Mouse (Mus musculus) MEL (cell line): ENCODE measurements around the gene Clcn5. TPM values are rescaled to one million over a fixed set of nuclear protein-coding genes. Genes with fewer than 3 reads are reported as not detected.

Experiments
- DNase-seq: peaks from one replicate; pipeline ENCODE4 v3.0.0; 2011; ENCODE audit warnings: low read depth, low spot score
- H3K27ac ChIP-seq: 2 replicates; pipeline ENCODE4 v1.5.1; 2012; ENCODE audit warnings: low read depth, mild to moderate bottlenecking, control low read depth, low read length, moderate library complexity; ENCODE audit not compliant: control insufficient read depth
- H3K27me3 ChIP-seq, 2 experiments: fragments of 150-350 bp in 1 of 2; sonication (generic) in 1 of 2; 2 replicates each; pipeline ENCODE4 v1.6.1; 2012; ENCODE audit warnings: low read length in 2 of 2, mild to moderate bottlenecking in 2 of 2, improper control_type of control experiment in 1 of 2, moderate library complexity in 1 of 2; ENCODE audit not compliant: insufficient read depth in 2 of 2, control insufficient read depth in 1 of 2
- H3K36me3 ChIP-seq, 2 experiments: 2 replicates each; pipeline ENCODE4 v1.6.1; 2012 to 2014; ENCODE audit warnings: low read length in 2 of 2, improper control_type of control experiment in 1 of 2, inconsistent platforms in 1 of 2, mild to moderate bottlenecking in 1 of 2; ENCODE audit not compliant: insufficient read depth in 2 of 2, control insufficient read depth in 1 of 2
- H3K4me1 ChIP-seq, 2 experiments: fragments of 150-350 bp in 1 of 2; sonication (generic) in 1 of 2; 2 replicates each; pipeline ENCODE4 v1.6.1; 2012; ENCODE audit warnings: low read length in 2 of 2, improper control_type of control experiment in 1 of 2, mild to moderate bottlenecking in 1 of 2; ENCODE audit not compliant: insufficient read depth in 2 of 2, control insufficient read depth in 1 of 2
- H3K4me3 ChIP-seq, 2 experiments: fragments of 150-350 bp in 1 of 2; sonication (generic) in 1 of 2; 2 replicates each; pipeline ENCODE4 v1.5.1; 2012; ENCODE audit warnings: low read depth in 2 of 2, low read length in 2 of 2, mild to moderate bottlenecking in 2 of 2, moderate library complexity in 2 of 2, control low read depth in 1 of 2, improper control_type of control experiment in 1 of 2; ENCODE audit not compliant: control insufficient read depth in 1 of 2, insufficient read depth in 1 of 2
- H3K79me2 ChIP-seq: 2 replicates; pipeline ENCODE4 v1.6.1; 2012; ENCODE audit warnings: mild to moderate bottlenecking, low read length, moderate library complexity; ENCODE audit not compliant: control insufficient read depth, poor library complexity, insufficient read depth
- H3K9ac ChIP-seq: 2 replicates; pipeline ENCODE4 v1.6.1; 2012; ENCODE audit warnings: low read depth, mild to moderate bottlenecking, control low read depth, low read length, moderate library complexity; ENCODE audit not compliant: control insufficient read depth, poor library complexity, severe bottlenecking
- H3K9me3 ChIP-seq: fragments of 150-350 bp; sonication (generic); replicated peaks from 2 replicates; pipeline ENCODE4 v1.6.1; 2012; ENCODE audit warnings: mild to moderate bottlenecking, low read length, improper control_type of control experiment, moderate library complexity; ENCODE audit not compliant: insufficient read depth
- BHLHE40 ChIP-seq: IDR thresholded peaks from 2 replicates; pipeline ENCODE4 v1.6.1; 2012; ENCODE audit warnings: low read depth, mild to moderate bottlenecking, inconsistent platforms, low read length, improper control_type of control experiment, borderline replicate concordance
- CHD1 ChIP-seq: IDR thresholded peaks from 2 replicates; pipeline ENCODE4 v1.6.1; 2012; ENCODE audit warnings: low read depth, mild to moderate bottlenecking, inconsistent platforms, low read length, improper control_type of control experiment
- CTCF ChIP-seq, 3 experiments: IDR thresholded peaks in 2 of 3; conservative IDR thresholded peaks in 1 of 3; 2 replicates each; pipeline ENCODE4 v1.5.1; 2011 to 2012; ENCODE audit warnings: low read length in 3 of 3, low read depth in 2 of 3, mild to moderate bottlenecking in 2 of 3, improper control_type of control experiment in 1 of 3, inconsistent platforms in 1 of 3, mixed read lengths in 1 of 3, moderate library complexity in 1 of 3; ENCODE audit not compliant: control insufficient read depth in 1 of 3, insufficient read depth in 1 of 3, poor library complexity in 1 of 3, severe bottlenecking in 1 of 3
- E2F4 ChIP-seq: IDR thresholded peaks from 2 replicates; pipeline ENCODE4 v1.6.1; 2011; ENCODE audit warnings: low read depth, low read length, improper control_type of control experiment, borderline replicate concordance
- ELF1 ChIP-seq: IDR thresholded peaks from 2 replicates; pipeline ENCODE4 v1.6.1; 2014; ENCODE audit warnings: low read depth, mild to moderate bottlenecking, inconsistent platforms, low read length, improper control_type of control experiment, moderate library complexity
- EP300 ChIP-seq, 2 experiments: IDR thresholded peaks; 2 replicates each; pipeline ENCODE4 v1.6.1; 2011; ENCODE audit warnings: improper control_type of control experiment in 2 of 2, low read length in 2 of 2, low read depth in 1 of 2, mild to moderate bottlenecking in 1 of 2
- ETS1 ChIP-seq: IDR thresholded peaks from 2 replicates; pipeline ENCODE4 v1.6.1; 2012; ENCODE audit warnings: low read depth, mild to moderate bottlenecking, inconsistent platforms, low read length, improper control_type of control experiment, moderate library complexity
- GABPA ChIP-seq: IDR thresholded peaks from 2 replicates; pipeline ENCODE4 v1.6.1; 2012; ENCODE audit warnings: low read depth, mild to moderate bottlenecking, inconsistent platforms, low read length, improper control_type of control experiment, moderate library complexity
- GATA1 ChIP-seq: IDR thresholded peaks from 2 replicates; pipeline ENCODE4 v1.6.1; 2011; ENCODE audit warnings: low read depth, low read length, improper control_type of control experiment
- HCFC1 ChIP-seq: IDR thresholded peaks from 2 replicates; pipeline ENCODE4 v1.6.1; 2012; ENCODE audit warnings: low read depth, mild to moderate bottlenecking, inconsistent platforms, low read length, improper control_type of control experiment, moderate library complexity
- JUND ChIP-seq: IDR thresholded peaks from 2 replicates; pipeline ENCODE4 v1.6.1; 2011; ENCODE audit warnings: low read depth, mild to moderate bottlenecking, improper control_type of control experiment, low read length
- KAT2A ChIP-seq: conservative IDR thresholded peaks from 2 replicates; pipeline ENCODE4 v1.6.1; 2012; ENCODE audit warnings: low read depth, low read length, improper control_type of control experiment, inconsistent platforms
- MAFK ChIP-seq: IDR thresholded peaks from 2 replicates; pipeline ENCODE4 v1.6.1; 2011; ENCODE audit warnings: low read depth, mild to moderate bottlenecking, low read length, improper control_type of control experiment, borderline replicate concordance
- MAX ChIP-seq: IDR thresholded peaks from 2 replicates; pipeline ENCODE4 v1.6.1; 2011; ENCODE audit warnings: low read length, improper control_type of control experiment
- MAZ ChIP-seq: IDR thresholded peaks from 2 replicates; pipeline ENCODE4 v1.6.1; 2012; ENCODE audit warnings: low read depth, mild to moderate bottlenecking, inconsistent platforms, low read length, improper control_type of control experiment
- MEF2A ChIP-seq: IDR thresholded peaks from 2 replicates; pipeline ENCODE4 v1.6.1; 2014; ENCODE audit warnings: low read depth, mild to moderate bottlenecking, inconsistent platforms, low read length, improper control_type of control experiment; ENCODE audit not compliant: poor library complexity, insufficient replicate concordance, severe bottlenecking; ENCODE audit errors: extremely low read depth
- MXI1 ChIP-seq: IDR thresholded peaks from 2 replicates; pipeline ENCODE4 v1.6.1; 2011; ENCODE audit warnings: mild to moderate bottlenecking, low read depth, low read length, improper control_type of control experiment
- MYB ChIP-seq: IDR thresholded peaks from 2 replicates; pipeline ENCODE4 v1.6.1; 2011; ENCODE audit warnings: mild to moderate bottlenecking, low read depth, low read length, improper control_type of control experiment
- MYC ChIP-seq: IDR thresholded peaks from 2 replicates; pipeline ENCODE4 v1.6.1; 2011; ENCODE audit warnings: low read depth, mild to moderate bottlenecking, low read length, improper control_type of control experiment, moderate library complexity
- NELFE ChIP-seq: IDR thresholded peaks from 2 replicates; pipeline ENCODE4 v1.6.1; 2011; ENCODE audit warnings: low read depth, low read length, improper control_type of control experiment
- NRF1 ChIP-seq: IDR thresholded peaks from 2 replicates; pipeline ENCODE4 v1.6.1; 2014; ENCODE audit warnings: low read depth, mild to moderate bottlenecking, inconsistent platforms, low read length, improper control_type of control experiment, moderate library complexity; ENCODE audit not compliant: poor library complexity, insufficient read depth, severe bottlenecking
- POLR2A ChIP-seq, 2 experiments: IDR thresholded peaks; 2 replicates each; pipeline ENCODE4 v1.6.1; 2011 to 2012; ENCODE audit warnings: low read length in 2 of 2, mild to moderate bottlenecking in 2 of 2, control low read depth in 1 of 2, improper control_type of control experiment in 1 of 2, low read depth in 1 of 2, moderate library complexity in 1 of 2; ENCODE audit not compliant: control insufficient read depth in 1 of 2, insufficient read depth in 1 of 2, poor library complexity in 1 of 2
- POLR2AphosphoS2 ChIP-seq: IDR thresholded peaks from 2 replicates; pipeline ENCODE4 v1.6.1; 2011; ENCODE audit warnings: low read length, improper control_type of control experiment
- POLR2AphosphoS5 ChIP-seq: IDR thresholded peaks from 2 replicates; pipeline ENCODE4 v1.6.1; 2012; ENCODE audit warnings: low read depth, borderline replicate concordance, mild to moderate bottlenecking, inconsistent platforms, low read length, moderate library complexity, mixed read lengths
- RAD21 ChIP-seq: IDR thresholded peaks from 2 replicates; pipeline ENCODE4 v1.6.1; 2011; ENCODE audit warnings: mild to moderate bottlenecking, low read depth, low read length, improper control_type of control experiment
- RCOR1 ChIP-seq: IDR thresholded peaks from 2 replicates; pipeline ENCODE4 v1.6.1; 2012; ENCODE audit warnings: low read depth, mild to moderate bottlenecking, inconsistent platforms, low read length, improper control_type of control experiment
- SIN3A ChIP-seq: IDR thresholded peaks from 2 replicates; pipeline ENCODE4 v1.6.1; 2012; ENCODE audit warnings: low read length, improper control_type of control experiment, inconsistent platforms
- SMC3 ChIP-seq: IDR thresholded peaks from 2 replicates; pipeline ENCODE4 v1.6.1; 2011; ENCODE audit warnings: low read depth, low read length, improper control_type of control experiment
- TAL1 ChIP-seq: IDR thresholded peaks from 2 replicates; pipeline ENCODE4 v1.6.1; 2012; ENCODE audit warnings: mild to moderate bottlenecking, inconsistent platforms, low read length, moderate library complexity, mixed read lengths
- TBP ChIP-seq: IDR thresholded peaks from 2 replicates; pipeline ENCODE4 v1.8.0; 2011; ENCODE audit warnings: low read depth, low read length, improper control_type of control experiment
- TCF12 ChIP-seq: IDR thresholded peaks from 2 replicates; pipeline ENCODE4 v1.6.1; 2014; ENCODE audit warnings: low read depth, mild to moderate bottlenecking, inconsistent platforms, low read length, improper control_type of control experiment, moderate library complexity
- UBTF ChIP-seq: IDR thresholded peaks from 2 replicates; pipeline ENCODE4 v1.6.1; 2012; ENCODE audit warnings: low read depth, mild to moderate bottlenecking, inconsistent platforms, low read length, improper control_type of control experiment, moderate library complexity, borderline replicate concordance; ENCODE audit not compliant: insufficient read depth
- USF2 ChIP-seq, 2 experiments: IDR thresholded peaks; 2 replicates each; pipeline ENCODE4 v1.6.1; 2011 to 2012; ENCODE audit warnings: improper control_type of control experiment in 2 of 2, low read length in 2 of 2, borderline replicate concordance in 1 of 2, inconsistent platforms in 1 of 2, low read depth in 1 of 2, mild to moderate bottlenecking in 1 of 2; ENCODE audit not compliant: insufficient read depth in 1 of 2
- ZC3H11A ChIP-seq: IDR thresholded peaks from 2 replicates; pipeline ENCODE4 v1.6.1; 2012; ENCODE audit warnings: low read depth, mild to moderate bottlenecking, inconsistent platforms, low read length, improper control_type of control experiment
- ZMIZ1 ChIP-seq: IDR thresholded peaks from 2 replicates; pipeline ENCODE4 v1.6.1; 2012; ENCODE audit warnings: low read depth, mild to moderate bottlenecking, inconsistent platforms, low read length, improper control_type of control experiment, moderate library complexity
- ZNF384 ChIP-seq: IDR thresholded peaks from 2 replicates; pipeline ENCODE4 v1.6.1; 2012; ENCODE audit warnings: low read depth, mild to moderate bottlenecking, inconsistent platforms, low read length, improper control_type of control experiment
- polyA plus RNA-seq, 2 experiments: library from polyadenylated mRNA; stranded (reverse) in 1 of 2; unstranded in 1 of 2; fragments of >175 nt in 1 of 2; fragments of >200 nt in 1 of 2; gene quantifications; 2 replicates each; pipeline versions ENCODE4 v1.2.1 to v1.2.4; 2012; ENCODE audit warnings: low replicate concordance in 2 of 2, low read depth in 1 of 2; ENCODE audit not compliant: insufficient read length in 2 of 2, insufficient read depth in 1 of 2, missing spikeins in 1 of 2
- total RNA-seq: library from RNA; depleted of rRNA; stranded (reverse); fragments of 300-350 nt; gene quantifications from 2 replicates; pipeline ENCODE4 v1.2.3, GENCODE M21; 2012

Gene Clcn5
- total and polyA plus RNA-seq, 3 experiments = 8.1 to 10.4 TPM; not detected in 1

DNA sequence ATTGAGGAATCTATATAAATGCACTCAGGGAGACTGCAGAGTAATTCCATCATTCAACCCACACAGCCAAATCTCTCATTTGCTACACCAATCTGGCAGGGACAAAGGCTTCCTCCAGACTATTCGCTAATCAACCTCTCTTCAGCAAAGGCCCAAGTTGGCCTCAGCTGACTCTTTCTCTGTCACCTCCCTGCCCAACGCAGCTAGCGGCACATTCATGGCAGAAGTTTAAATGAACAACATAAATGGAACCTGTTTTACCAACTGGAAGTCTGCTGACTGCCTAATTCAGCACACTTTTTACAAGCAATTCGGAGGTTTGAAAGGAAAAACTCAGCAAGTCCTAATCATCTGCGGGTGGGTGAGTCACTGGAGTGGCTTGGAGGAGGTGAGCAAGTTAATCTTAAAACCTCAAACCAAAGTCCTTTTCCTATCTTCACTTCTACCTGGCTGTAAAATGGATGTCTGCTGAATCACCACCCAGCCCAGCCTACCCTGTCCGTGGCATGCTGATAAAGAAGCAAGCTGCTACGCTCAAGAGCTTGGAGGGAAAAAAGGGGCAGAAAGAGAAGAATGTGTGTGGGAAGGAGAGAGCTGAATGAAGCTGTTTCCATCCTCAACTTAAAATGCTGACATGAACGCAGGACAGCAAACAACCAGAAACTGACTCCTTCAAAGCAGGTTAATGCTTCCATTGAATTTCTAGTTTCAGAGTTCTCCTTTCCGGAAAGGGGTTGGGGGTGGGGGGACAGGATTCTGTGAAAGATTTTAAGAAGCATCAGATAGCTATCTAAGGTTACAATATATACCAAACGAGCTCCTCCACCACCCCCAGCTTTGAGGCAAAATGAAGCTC, 131.5 kb downstream of the Clcn5 start:
- no peak overlapping the region for H3K9ac ChIP-seq
- peaks cover 2 to 22% of the 10 kb centered on the region in 2 experiments; a peak in 2 of 4 replicates for H3K4me1 ChIP-seq
- DNase-seq = peak; percentile 79
- no peak overlapping the region for H3K4me3 ChIP-seq
- no peaks in the 10 kb centered on the region for H3K27me3 ChIP-seq
- no peaks in the 10 kb centered on the region for H3K79me2 ChIP-seq
- no peaks in the 10 kb centered on the region for H3K9me3 ChIP-seq
- H3K27ac ChIP-seq = no peak overlapping the region
- peaks cover 0 to 21% of the 10 kb centered on the region in 2 experiments; a peak in 2 of 4 replicates for H3K36me3 ChIP-seq
- no peak for TF ChIP-seq NRF1
- TF ChIP-seq BHLHE40 = no peak
- no peak for TF ChIP-seq ZNF384
- no peak for TF ChIP-seq ZC3H11A
- TF ChIP-seq POLR2AphosphoS2 = no peak
- no peak for TF ChIP-seq POLR2A (IDR thresholded peaks at IDR 0.05; ENCODE audit: control insufficient read depth in 1 of 2, insufficient read depth in 1 of 2, low read depth in 1 of 2, low read length in 2 of 2, poor library complexity in 1 of 2)
- TF ChIP-seq RAD21 = no peak
- TF ChIP-seq NELFE = no peak
- TF ChIP-seq MAFK = peak; percentile 16; the same call in 1 of the 2 replicates
- TF ChIP-seq KAT2A = no peak
- no peak for TF ChIP-seq SMC3
- no peak for TF ChIP-seq HCFC1
- no peak for TF ChIP-seq ETS1
- no peak for TF ChIP-seq MAX
- peak; percentile 45 for TF ChIP-seq TAL1
- no peak for TF ChIP-seq USF2 (IDR thresholded peaks at IDR 0.05; ENCODE audit: borderline replicate concordance in 1 of 2, insufficient read depth in 1 of 2, low read depth in 1 of 2, low read length in 2 of 2)
- TF ChIP-seq MYC = peak; percentile 24; the same call in 1 of the 2 replicates
- TF ChIP-seq MYB = no peak
- TF ChIP-seq RCOR1 = peak; percentile 95
- no peak for TF ChIP-seq GABPA
- no peak for TF ChIP-seq UBTF
- TF ChIP-seq MXI1 = no peak
- TF ChIP-seq JUND = no peak
- TF ChIP-seq MAZ = no peak
- TF ChIP-seq EP300 (IDR thresholded peaks at IDR 0.05; ENCODE audit: low read depth in 1 of 2, low read length in 2 of 2) = peak; percentile 58 to 66
- no peak for TF ChIP-seq MEF2A
- no peak for TF ChIP-seq ZMIZ1
- no peak for TF ChIP-seq ELF1
- TF ChIP-seq GATA1 = peak; percentile 74
- 0 out of 2 replicates have a peak, but pooled peaks have one; percentile 41 for TF ChIP-seq E2F4
- TF ChIP-seq SIN3A = no peak
- no peak for TF ChIP-seq POLR2AphosphoS5
- TF ChIP-seq TCF12 = no peak
- no peak for TF ChIP-seq CTCF (IDR thresholded peaks at IDR 0.05 in 2 of 3, conservative IDR thresholded peaks at IDR 0.05 in 1 of 3; ENCODE audit: control insufficient read depth in 1 of 3, insufficient read depth in 1 of 3, low read depth in 2 of 3, low read length in 3 of 3, poor library complexity in 1 of 3, severe bottlenecking in 1 of 3)
- no peak for TF ChIP-seq TBP
- no peak for TF ChIP-seq CHD1
